Mouse (Mus musculus) heart, embryonic 16.5 days (tissue): ENCODE data around the gene Ten1. TPM values are rescaled to one million over a fixed set of nuclear protein-coding genes. Genes with fewer than 3 reads are reported as not detected.

ENCODE experiments used
- ATAC-seq: fragments of 200-750 bp; cut with Nextera tagmentation; replicated peaks from 2 replicates; pipeline ENCODE4 v1.8.0; 2017; ENCODE audit warnings: moderate number of reproducible peaks; ENCODE audit not compliant: insufficient read depth, low FRiP score; ENCODE audit errors: extremely low read depth
- H3K27ac ChIP-seq: fragments of 300-500 bp; sonication (generic); 2 replicates; pipeline ENCODE4 v1.5.1; 2014; ENCODE audit warnings: mild to moderate bottlenecking, low read length, control low read depth, moderate library complexity
- H3K27me3 ChIP-seq: fragments of 300-500 bp; sonication (generic); 2 replicates; pipeline ENCODE4 v1.6.1; 2014; ENCODE audit warnings: low read length, mixed read lengths; ENCODE audit not compliant: control insufficient read depth, insufficient read depth
- H3K36me3 ChIP-seq: fragments of 300-500 bp; sonication (generic); 2 replicates; pipeline ENCODE4 v1.6.1; 2014; ENCODE audit not compliant: control insufficient read depth, insufficient read depth
- H3K4me1 ChIP-seq: fragments of 300-500 bp; sonication (generic); 2 replicates; pipeline ENCODE4 v1.6.1; 2014; ENCODE audit warnings: low read length, mixed read lengths; ENCODE audit not compliant: control insufficient read depth, insufficient read depth
- H3K4me2 ChIP-seq: fragments of 300-500 bp; sonication (generic); 2 replicates; pipeline ENCODE4 v1.6.1; 2014; ENCODE audit warnings: low read depth, mild to moderate bottlenecking, control low read depth, low read length
- H3K4me3 ChIP-seq: fragments of 300-500 bp; sonication (generic); 2 replicates; pipeline ENCODE4 v1.5.1; 2014; ENCODE audit warnings: mild to moderate bottlenecking, control low read depth, low read length
- H3K9ac ChIP-seq: fragments of 300-500 bp; sonication (generic); 2 replicates; pipeline ENCODE4 v1.6.1; 2014; ENCODE audit warnings: low read length, control low read depth
- H3K9me3 ChIP-seq: fragments of 300-500 bp; sonication (generic); replicated peaks from 2 replicates; pipeline ENCODE4 v1.6.1; 2016; ENCODE audit warnings: low read length; ENCODE audit not compliant: control insufficient read depth
- WGBS: fragments of 180-500 bp; shearing (Covaris S2); extraction: QIAGEN DNeasy Blood & Tissue Kit; methylation state at CpG from one replicate; pipeline ENCODE4 v1.1.7; 2014; 5-methylcytosine and 5-hydroxymethylcytosine counted together
- polyA plus RNA-seq: library from polyadenylated mRNA; unstranded; fragments of >200 nt; fragmentation: Nextera tagmentation; extraction: Ambion mirVana; gene quantifications from 2 replicates; pipeline ENCODE4 v1.2.1, GENCODE M21; 2015

Gene Ten1
- polyA plus RNA-seq, 1 experiment from 2014 or later, result 76.0 TPM

GRCm38 (mm10) chr11:116237742-116238395 lies 39.2 kb downstream of the Ten1 start, which contains the start of gene Evpl:
Gene Evpl (minus strand): TSS chr11:116238077.
- peak; percentile 74 for ATAC-seq
- Histone ChIP-seq H3K27ac (no peak within 1 kb of the TSS), H3K4me2 (peak within 1 kb of the TSS; percentile 49), H3K9ac (peak within 1 kb of the TSS; percentile 35; the same call in 1 of the 2 replicates), H3K4me3 (peak within 1 kb of the TSS; percentile 36), H3K27me3 (peaks cover 21% of the 10 kb centered on the region), H3K9me3 (no peaks in the 10 kb centered on the region), H3K36me3 (no peaks in the 10 kb centered on the region), H3K4me1 (no peaks in the 10 kb centered on the region)
- WGBS, result 9% methylated on average over 29 of the region's 31 CpGs

DNA sequence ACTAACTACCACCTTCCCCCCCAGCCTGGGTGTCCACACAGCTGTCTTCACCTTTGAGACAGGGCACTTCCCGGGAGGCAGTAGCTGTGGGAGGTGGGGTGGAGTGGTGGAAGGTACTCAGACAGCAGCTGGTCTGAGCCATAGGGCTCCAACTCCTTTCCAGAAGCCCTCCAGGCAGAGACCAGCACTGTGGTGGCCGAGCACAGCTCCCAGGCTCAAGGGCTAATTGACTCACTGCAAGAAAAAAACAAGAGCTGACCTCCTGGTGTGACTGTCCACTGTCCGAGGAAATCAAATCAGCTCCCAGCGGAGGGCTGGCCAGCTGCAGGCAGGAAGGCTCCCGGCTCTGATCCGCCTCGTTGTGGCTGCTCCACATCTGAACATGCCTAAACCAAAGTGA lies 41.1 kb downstream of the Ten1 start:
- Histone ChIP-seq H3K27me3 (peaks cover 11% of the 10 kb centered on the region), H3K27ac (no peak overlapping the region), H3K4me3 (no peak overlapping the region), H3K4me1 (no peaks in the 10 kb centered on the region), H3K9me3 (no peaks in the 10 kb centered on the region), H3K36me3 (0 out of 2 replicates have a peak, but pooled peaks cover under 1% of the 10 kb centered on the region), H3K4me2 (no peak overlapping the region), H3K9ac (no peak overlapping the region)
- WGBS, result 32% methylated on average over 7 of the region's 7 CpGs
- ATAC-seq, result no peak

DNA sequence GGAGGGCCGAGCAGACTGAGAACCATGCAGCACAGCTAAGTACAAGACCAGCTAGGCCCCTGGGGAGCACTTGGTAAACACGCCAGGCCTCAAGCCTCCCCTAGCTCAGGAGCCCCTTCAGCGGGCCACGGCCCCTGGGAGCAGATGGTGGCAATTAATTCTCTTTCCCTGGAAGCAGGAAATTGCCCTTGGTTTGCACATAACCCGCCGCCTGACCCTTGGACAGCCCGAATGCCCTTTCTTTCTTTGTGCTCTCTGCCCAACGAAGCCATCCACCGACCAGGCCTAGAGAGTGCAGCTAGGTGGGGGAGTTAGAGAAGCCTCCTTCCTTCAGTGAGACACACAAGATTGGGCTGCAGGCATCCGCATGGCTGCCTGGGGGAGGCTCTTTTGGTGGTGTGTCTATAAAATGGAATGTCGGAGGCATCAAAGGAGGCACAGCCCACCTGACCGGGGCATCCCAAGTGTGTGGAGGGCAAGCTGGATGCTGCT lies 43.1 kb downstream of the Ten1 start:
- Histone ChIP-seq H3K9me3 (no peaks in the 10 kb centered on the region), H3K9ac (no peak overlapping the region), H3K4me1 (no peaks in the 10 kb centered on the region), H3K4me3 (no peak overlapping the region), H3K27ac (no peak overlapping the region), H3K27me3 (peaks cover 8% of the 10 kb centered on the region), H3K36me3 (peaks cover 20% of the 10 kb centered on the region), H3K4me2 (no peak overlapping the region)
- no peak for ATAC-seq
- WGBS, result 51% methylated on average over 12 of the region's 12 CpGs

DNA sequence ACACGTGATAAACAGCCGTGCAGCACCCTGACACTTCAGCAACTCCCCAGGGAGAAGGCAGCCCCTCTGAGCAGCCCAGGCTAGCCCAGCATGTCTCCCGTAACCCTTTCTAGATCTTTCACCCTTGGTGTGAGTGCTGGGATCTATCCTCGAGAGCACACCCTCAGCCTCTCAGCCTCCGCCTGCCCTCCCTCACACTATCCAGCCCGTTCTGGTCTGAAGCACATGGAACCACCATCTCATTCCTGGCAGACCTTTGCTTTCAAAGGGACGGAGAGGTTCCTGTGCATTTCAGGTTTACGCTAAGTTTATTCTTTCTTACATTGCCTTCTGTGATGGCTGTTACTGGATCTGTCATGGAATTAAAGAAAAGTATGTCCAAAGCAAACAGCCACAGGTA lies 45.9 kb downstream of the Ten1 start:
- H3K9ac ChIP-seq, result no peak overlapping the region
- H3K27me3 ChIP-seq, result no peaks in the 10 kb centered on the region
- no peaks in the 10 kb centered on the region for H3K4me1 ChIP-seq
- no peak overlapping the region for H3K27ac ChIP-seq
- WGBS, result 82% methylated on average over 8 of the region's 8 CpGs
- no peaks in the 10 kb centered on the region for H3K9me3 ChIP-seq
- no peak overlapping the region for H3K4me2 ChIP-seq
- no peak for ATAC-seq
- H3K4me3 ChIP-seq, result no peak overlapping the region
- H3K36me3 ChIP-seq, result peaks cover 42% of the 10 kb centered on the region

DNA sequence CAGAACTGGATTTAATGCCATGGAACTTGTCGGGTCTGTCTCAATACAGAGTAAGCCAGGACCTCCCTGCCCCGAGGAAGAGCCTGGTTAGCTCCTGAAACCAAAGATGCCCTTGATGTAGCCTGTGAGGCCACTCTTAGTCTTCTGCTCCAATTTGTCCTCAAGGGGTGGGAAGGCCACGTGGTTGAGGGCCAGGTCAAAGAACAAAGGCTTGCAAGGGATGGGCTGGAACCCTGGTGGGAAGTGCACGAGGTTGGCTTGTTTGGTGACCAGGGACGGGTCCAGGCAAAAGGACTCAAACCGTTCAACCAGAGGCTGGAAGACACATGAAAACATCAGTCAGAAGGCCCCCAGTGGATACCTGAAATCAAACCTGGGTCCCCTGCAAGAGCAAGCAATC lies 47.0 kb downstream of the Ten1 start:
- no peaks in the 10 kb centered on the region for H3K27me3 ChIP-seq
- no peak overlapping the region for H3K4me2 ChIP-seq
- peaks cover 53% of the 10 kb centered on the region for H3K36me3 ChIP-seq
- no peak overlapping the region for H3K9ac ChIP-seq
- no peaks in the 10 kb centered on the region for H3K9me3 ChIP-seq
- WGBS, result 77% methylated on average over 6 of the region's 6 CpGs
- H3K27ac ChIP-seq, result no peak overlapping the region
- H3K4me1 ChIP-seq, result no peaks in the 10 kb centered on the region
- ATAC-seq, result no peak
- H3K4me3 ChIP-seq, result no peak overlapping the region

DNA sequence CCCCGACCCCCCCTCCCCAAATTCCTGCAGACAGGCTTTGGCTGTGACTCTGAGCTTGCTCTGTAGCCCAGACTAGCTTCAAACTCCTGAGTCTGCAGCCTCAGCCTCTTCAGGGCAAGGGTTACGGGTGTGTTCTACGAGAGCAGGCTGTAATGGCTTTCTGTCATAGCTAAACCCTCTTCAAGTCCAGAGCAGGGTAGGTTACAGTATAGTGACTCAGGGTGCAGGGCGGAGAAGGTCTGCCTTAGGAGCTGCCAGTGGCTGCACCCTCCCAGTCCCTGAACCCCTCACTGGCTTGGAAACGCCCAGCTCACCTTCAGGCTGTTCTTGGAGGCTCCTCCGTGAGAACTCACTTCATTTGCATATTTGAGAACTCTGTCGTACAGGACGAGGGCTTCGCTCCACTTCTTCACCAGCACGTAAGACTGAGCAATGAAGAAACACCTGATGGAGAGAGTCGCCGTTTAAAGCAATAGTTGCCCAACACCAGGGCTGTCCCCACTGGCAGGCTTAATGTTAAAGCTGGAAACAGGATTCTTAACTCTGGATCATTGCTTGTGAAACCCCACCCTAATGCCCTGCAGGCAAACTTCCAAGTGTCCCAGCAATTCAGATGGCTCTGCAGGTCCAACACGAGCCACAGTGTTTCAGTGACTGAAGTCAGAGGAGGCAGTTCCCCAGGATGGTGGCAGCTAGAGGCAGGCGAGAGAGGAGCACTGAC lies 49.0 kb downstream of the Ten1 start:
- H3K4me2 ChIP-seq, result no peak overlapping the region
- no peak for ATAC-seq
- H3K9ac ChIP-seq, result no peak overlapping the region
- no peaks in the 10 kb centered on the region for H3K27me3 ChIP-seq
- H3K9me3 ChIP-seq, result no peaks in the 10 kb centered on the region
- no peak overlapping the region for H3K4me3 ChIP-seq
- peaks cover 66% of the 10 kb centered on the region for H3K36me3 ChIP-seq
- peaks cover 5% of the 10 kb centered on the region; the same call in 1 of the 2 replicates for H3K4me1 ChIP-seq
- WGBS, result 82% methylated on average over 14 of the region's 14 CpGs
- H3K27ac ChIP-seq, result no peak overlapping the region

- Histone ChIP-seq H3K4me3 (no peak overlapping the region), H3K9me3 (no peaks in the 10 kb centered on the region), H3K36me3 (peaks cover 71% of the 10 kb centered on the region), H3K4me1 (peaks cover 5% of the 10 kb centered on the region; the same call in 1 of the 2 replicates), H3K9ac (no peak overlapping the region), H3K27ac (no peak overlapping the region), H3K4me2 (no peak overlapping the region), H3K27me3 (no peaks in the 10 kb centered on the region)
- WGBS, result 59% methylated on average over 8 of the region's 8 CpGs
- ATAC-seq, result no peak
These were observed 52.2 kb downstream of the Ten1 start for GRCm38 (mm10) chr11:116250898-116251297.

DNA sequence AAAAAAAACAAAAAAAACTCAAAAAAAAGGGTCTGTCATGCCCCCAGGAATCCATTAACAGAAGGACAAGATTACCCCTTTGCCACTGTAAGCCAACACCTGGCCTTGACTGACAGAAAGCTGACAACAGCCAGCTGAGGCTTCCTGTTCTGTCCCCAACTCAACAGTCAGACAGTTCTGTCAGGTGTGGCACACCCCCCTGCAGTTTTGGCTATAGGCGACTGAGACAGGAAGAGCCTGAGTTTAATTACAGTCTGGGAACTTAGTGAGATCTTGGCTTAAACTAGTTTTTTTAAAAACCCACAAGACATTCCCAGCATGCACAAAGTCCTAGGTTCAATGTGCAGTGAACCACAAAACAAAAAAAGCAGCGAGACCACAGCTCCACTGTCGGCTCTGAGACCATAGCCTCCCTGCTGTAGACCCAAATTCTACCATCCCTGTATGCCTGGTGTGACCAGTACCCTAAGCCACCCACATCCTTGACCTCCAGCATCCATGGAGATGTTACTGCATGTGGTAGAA lies 54.5 kb downstream of the Ten1 start:
- Histone ChIP-seq H3K27ac (no peak overlapping the region; the same call in 1 of the 2 replicates), H3K4me1 (peaks cover 5% of the 10 kb centered on the region; the same call in 1 of the 2 replicates), H3K4me2 (no peak overlapping the region), H3K9me3 (no peaks in the 10 kb centered on the region), H3K36me3 (peaks cover 56% of the 10 kb centered on the region), H3K9ac (no peak overlapping the region), H3K4me3 (no peak overlapping the region), H3K27me3 (no peaks in the 10 kb centered on the region)
- WGBS, result 81% methylated on average over 3 of the region's 3 CpGs
- ATAC-seq, result no peak

- H3K9me3 ChIP-seq, result no peaks in the 10 kb centered on the region
- peak overlapping the region; percentile 66 for H3K27ac ChIP-seq
- no peak overlapping the region for H3K9ac ChIP-seq
- H3K36me3 ChIP-seq, result peaks cover 57% of the 10 kb centered on the region
- no peak overlapping the region for H3K4me2 ChIP-seq
- H3K4me3 ChIP-seq, result no peak overlapping the region
- no peak for ATAC-seq
- 70% methylated on average over 9 of the region's 9 CpGs for WGBS
- no peaks in the 10 kb centered on the region for H3K27me3 ChIP-seq
- H3K4me1 ChIP-seq, result peaks cover 5% of the 10 kb centered on the region; the same call in 1 of the 2 replicates
These were observed 56.0 kb downstream of the Ten1 start for GRCm38 (mm10) chr11:116254627-116255026.
